Mouse (Mus musculus) embryonic facial prominence, embryonic 12.5 days (tissue): Measurements from ENCODE around the gene Dip2c. TPM values are rescaled to one million over a fixed set of nuclear protein-coding genes. Genes with fewer than 3 reads are reported as not detected.

Experiments used
- ATAC-seq: fragments of 200-750 bp; cut with Nextera tagmentation; 2 replicates; pipeline ENCODE4 v1.8.0; 2017; ENCODE audit not compliant: insufficient number of reproducible peaks, insufficient read depth, low FRiP score, low TSS enrichment
- H3K27ac ChIP-seq: fragments of 300-500 bp; sonication (generic); 2 replicates; pipeline ENCODE4 v1.5.1; 2016; ENCODE audit warnings: mild to moderate bottlenecking
- H3K27me3 ChIP-seq: fragments of 300-500 bp; sonication (generic); 2 replicates; pipeline ENCODE4 v1.6.1; 2016; ENCODE audit warnings: mild to moderate bottlenecking, moderate library complexity
- H3K36me3 ChIP-seq: fragments of 300-500 bp; sonication (generic); 2 replicates; pipeline ENCODE4 v1.6.1; 2016; ENCODE audit warnings: mild to moderate bottlenecking
- H3K4me1 ChIP-seq: fragments of 300-500 bp; sonication (generic); 2 replicates; pipeline ENCODE4 v1.6.1; 2016
- H3K4me2 ChIP-seq: fragments of 300-500 bp; sonication (generic); replicated peaks from 2 replicates; pipeline ENCODE4 v1.6.1; 2016; ENCODE audit warnings: mild to moderate bottlenecking, moderate library complexity
- H3K4me3 ChIP-seq: fragments of 300-500 bp; sonication (generic); 2 replicates; pipeline ENCODE4 v1.5.1; 2016; ENCODE audit warnings: mild to moderate bottlenecking
- H3K9ac ChIP-seq: fragments of 300-500 bp; sonication (generic); 2 replicates; pipeline ENCODE4 v1.6.1; 2016; ENCODE audit warnings: mild to moderate bottlenecking, moderate library complexity
- H3K9me3 ChIP-seq: fragments of 300-500 bp; sonication (generic); 2 replicates; pipeline ENCODE4 v1.6.1; 2016; ENCODE audit warnings: mild to moderate bottlenecking, moderate library complexity
- WGBS: fragments of 180-500 bp; shearing (Covaris S2); methylation state at CpG from one replicate; pipeline ENCODE4 v1.1.7; 2016; 5-methylcytosine and 5-hydroxymethylcytosine counted together
- polyA plus RNA-seq: library from polyadenylated mRNA; unstranded; fragments of >200 nt; fragmentation: Nextera tagmentation; extraction: Ambion mirVana; gene quantifications from 2 replicates; pipeline ENCODE4 v1.2.1, GENCODE M21; 2016

Gene Dip2c
- polyA plus RNA-seq, 1 experiment from 2014 or later: 8.6 TPM

DNA sequence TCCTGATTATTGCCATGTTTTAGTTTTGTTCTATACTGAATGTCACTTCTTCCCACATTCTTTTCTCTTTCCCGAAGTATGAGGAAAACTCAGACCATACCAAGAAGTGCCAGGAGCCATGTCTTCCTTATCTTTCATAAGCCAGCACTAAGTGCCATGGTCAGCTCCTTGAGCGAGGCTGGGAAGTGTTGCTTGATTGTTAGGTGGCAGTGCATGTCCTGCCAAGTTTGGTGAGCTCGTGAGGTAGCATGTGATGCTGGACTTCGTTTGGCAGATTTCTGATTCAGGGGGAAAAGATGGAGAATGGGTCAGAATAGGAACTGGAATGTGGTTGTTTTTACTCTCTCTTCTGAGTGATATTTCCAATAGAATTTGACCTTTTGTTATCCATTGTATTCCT is 150.5 kb downstream of the Dip2c start:
- Histone ChIP-seq H3K36me3 (no peaks in the 10 kb centered on the region), H3K27me3 (no peaks in the 10 kb centered on the region), H3K9me3 (no peaks in the 10 kb centered on the region), H3K4me3 (no peak overlapping the region), H3K4me1 (no peaks in the 10 kb centered on the region), H3K4me2 (no peak overlapping the region), H3K27ac (no peak overlapping the region), H3K9ac (no peak overlapping the region)
- 78% methylated on average over 4 of the region's 4 CpGs for WGBS
- ATAC-seq: no peak

DNA sequence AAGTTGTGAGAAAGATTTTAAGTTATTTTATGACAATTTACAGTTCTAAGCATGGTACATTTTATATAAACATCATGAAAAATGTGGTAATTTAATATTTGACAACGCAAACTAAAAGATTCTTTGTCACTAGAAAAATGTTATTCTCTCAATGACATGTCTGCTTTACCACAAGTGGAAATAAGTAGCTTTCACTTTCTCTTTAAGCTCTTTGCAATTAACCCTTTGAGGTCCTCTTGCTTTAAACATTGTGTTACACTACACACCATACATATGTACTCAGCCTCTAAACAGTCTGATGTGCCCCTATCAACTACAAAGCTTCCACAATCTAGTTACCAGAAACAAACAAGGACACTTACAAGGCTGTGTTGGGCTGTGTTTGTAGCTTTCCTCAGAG is 153.6 kb downstream of the Dip2c start:
- no peaks in the 10 kb centered on the region for H3K36me3 ChIP-seq
- H3K4me3 ChIP-seq: no peak overlapping the region
- H3K9ac ChIP-seq: no peak overlapping the region
- H3K27ac ChIP-seq: no peak overlapping the region
- no peaks in the 10 kb centered on the region for H3K27me3 ChIP-seq
- no peaks in the 10 kb centered on the region for H3K4me1 ChIP-seq
- no peaks in the 10 kb centered on the region for H3K9me3 ChIP-seq
- WGBS: 88% methylated on average over 1 of the region's 1 CpGs
- no peak for ATAC-seq
- H3K4me2 ChIP-seq: no peak overlapping the region

DNA sequence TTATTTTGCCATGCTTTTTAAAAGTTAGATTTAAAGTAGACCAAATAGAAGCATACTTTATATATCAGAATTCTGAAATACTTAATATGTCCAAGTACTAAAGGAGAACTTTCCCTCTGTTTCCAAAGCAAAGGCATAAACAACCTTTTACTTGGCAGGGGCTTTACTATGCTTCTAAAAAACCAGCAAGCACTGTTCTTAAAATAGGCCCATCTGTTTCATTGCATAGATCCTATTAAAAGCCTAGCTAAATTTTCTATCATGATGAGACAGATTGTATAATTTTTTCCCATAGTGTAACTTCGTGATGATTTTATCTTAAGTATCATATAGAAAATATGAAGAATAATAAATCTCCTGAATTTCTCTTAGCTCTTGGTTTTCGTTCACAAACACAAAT is 154.4 kb downstream of the Dip2c start:
- H3K27ac ChIP-seq: no peak overlapping the region
- no peak overlapping the region for H3K9ac ChIP-seq
- H3K27me3 ChIP-seq: no peaks in the 10 kb centered on the region
- no peak overlapping the region for H3K4me3 ChIP-seq
- H3K36me3 ChIP-seq: no peaks in the 10 kb centered on the region
- ATAC-seq: no peak
- WGBS: 93% methylated on average over 2 of the region's 2 CpGs
- H3K4me2 ChIP-seq: no peak overlapping the region
- H3K4me1 ChIP-seq: no peaks in the 10 kb centered on the region
- no peaks in the 10 kb centered on the region for H3K9me3 ChIP-seq

DNA sequence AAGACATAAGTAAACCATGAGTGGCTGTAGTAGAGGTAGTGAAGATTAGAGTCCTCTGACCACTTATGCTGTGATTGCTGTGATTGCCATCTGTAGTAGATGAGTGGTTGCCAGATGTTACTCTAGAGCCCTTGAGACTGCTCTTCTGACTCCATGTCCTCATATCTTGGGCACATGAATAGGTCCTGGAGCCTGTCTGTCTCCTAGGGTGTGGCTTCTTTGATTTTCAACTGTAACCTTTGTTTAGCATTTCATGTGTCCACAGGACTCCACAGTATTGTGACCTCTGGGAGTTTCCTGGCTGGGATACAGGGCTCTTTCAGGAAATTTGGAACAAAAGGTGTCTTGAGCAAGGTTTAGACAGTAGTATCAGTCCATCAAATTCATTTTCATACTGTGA is 155.1 kb downstream of the Dip2c start:
- no peak overlapping the region for H3K4me2 ChIP-seq
- H3K4me1 ChIP-seq: no peaks in the 10 kb centered on the region
- no peaks in the 10 kb centered on the region for H3K27me3 ChIP-seq
- ATAC-seq: no peak
- no peak overlapping the region for H3K4me3 ChIP-seq
- H3K27ac ChIP-seq: no peak overlapping the region
- H3K9ac ChIP-seq: no peak overlapping the region
- H3K36me3 ChIP-seq: no peaks in the 10 kb centered on the region
- no peaks in the 10 kb centered on the region for H3K9me3 ChIP-seq

DNA sequence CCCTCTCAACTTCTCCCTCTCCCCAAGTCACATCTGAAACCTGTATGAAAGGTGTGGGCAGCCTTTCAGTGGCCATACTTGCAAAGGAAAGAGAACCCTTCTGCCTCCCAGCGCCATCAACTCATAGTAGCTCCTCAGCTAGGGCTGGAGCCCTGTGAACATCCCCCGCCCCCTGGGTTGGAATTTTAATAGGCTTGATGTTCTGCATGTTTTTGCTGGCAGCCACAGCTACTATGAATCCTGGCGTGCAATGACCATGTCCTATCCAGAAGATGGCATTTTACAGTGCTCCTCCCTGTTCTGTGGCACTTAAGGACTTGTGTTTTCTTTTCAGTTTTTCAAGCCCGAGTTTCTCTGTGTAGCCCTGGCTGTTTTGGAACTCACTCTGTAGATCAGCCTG is 166.7 kb downstream of the Dip2c start:
- no peak overlapping the region for H3K9ac ChIP-seq
- no peak overlapping the region for H3K4me2 ChIP-seq
- no peaks in the 10 kb centered on the region for H3K36me3 ChIP-seq
- no peaks in the 10 kb centered on the region for H3K4me1 ChIP-seq
- no peaks in the 10 kb centered on the region for H3K9me3 ChIP-seq
- H3K27me3 ChIP-seq: no peaks in the 10 kb centered on the region
- no peak for ATAC-seq
- H3K4me3 ChIP-seq: no peak overlapping the region
- WGBS: 81% methylated on average over 4 of the region's 4 CpGs
- H3K27ac ChIP-seq: no peak overlapping the region

DNA sequence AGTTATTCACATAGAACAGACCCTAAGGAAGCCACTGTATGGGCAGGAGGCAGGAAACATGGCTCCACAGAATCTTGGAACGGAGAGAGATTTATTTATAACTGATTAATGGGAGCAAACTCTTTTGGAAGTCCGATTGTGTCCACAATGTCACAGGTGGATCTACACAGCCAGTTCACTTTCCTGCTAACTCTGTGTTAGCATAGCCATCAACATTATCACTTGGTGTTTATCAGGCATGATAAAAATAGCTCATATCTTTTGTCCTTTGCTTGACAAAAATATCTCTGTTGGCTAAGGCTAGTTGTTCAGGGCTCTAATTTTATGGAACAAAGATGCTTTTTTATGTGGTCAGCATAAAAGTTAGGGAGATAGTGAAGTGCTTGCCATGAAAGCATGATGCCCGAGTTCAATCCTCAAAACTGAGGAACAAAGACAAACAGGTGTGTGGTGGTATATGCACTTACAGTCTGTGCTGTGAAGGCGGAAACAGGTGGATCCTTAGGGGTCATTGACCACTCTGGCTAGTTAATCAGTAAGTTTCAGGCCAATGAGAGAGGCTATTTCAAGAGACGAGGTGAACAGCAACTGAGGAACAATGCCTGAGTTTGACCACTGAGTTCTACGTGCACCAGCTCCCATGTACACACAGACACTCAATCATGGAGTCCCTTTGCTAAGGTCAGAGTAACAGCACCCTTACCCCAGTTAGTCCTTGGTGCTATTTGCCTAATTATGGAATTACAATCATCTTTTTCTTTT is 169.4 kb downstream of the Dip2c start:
- no peak overlapping the region for H3K27ac ChIP-seq
- WGBS: 88% methylated on average over 6 of the region's 6 CpGs
- H3K9me3 ChIP-seq: no peaks in the 10 kb centered on the region
- ATAC-seq: no peak
- H3K4me2 ChIP-seq: no peak overlapping the region
- H3K9ac ChIP-seq: no peak overlapping the region
- H3K27me3 ChIP-seq: no peaks in the 10 kb centered on the region
- no peaks in the 10 kb centered on the region for H3K4me1 ChIP-seq
- H3K4me3 ChIP-seq: no peak overlapping the region
- H3K36me3 ChIP-seq: no peaks in the 10 kb centered on the region

DNA sequence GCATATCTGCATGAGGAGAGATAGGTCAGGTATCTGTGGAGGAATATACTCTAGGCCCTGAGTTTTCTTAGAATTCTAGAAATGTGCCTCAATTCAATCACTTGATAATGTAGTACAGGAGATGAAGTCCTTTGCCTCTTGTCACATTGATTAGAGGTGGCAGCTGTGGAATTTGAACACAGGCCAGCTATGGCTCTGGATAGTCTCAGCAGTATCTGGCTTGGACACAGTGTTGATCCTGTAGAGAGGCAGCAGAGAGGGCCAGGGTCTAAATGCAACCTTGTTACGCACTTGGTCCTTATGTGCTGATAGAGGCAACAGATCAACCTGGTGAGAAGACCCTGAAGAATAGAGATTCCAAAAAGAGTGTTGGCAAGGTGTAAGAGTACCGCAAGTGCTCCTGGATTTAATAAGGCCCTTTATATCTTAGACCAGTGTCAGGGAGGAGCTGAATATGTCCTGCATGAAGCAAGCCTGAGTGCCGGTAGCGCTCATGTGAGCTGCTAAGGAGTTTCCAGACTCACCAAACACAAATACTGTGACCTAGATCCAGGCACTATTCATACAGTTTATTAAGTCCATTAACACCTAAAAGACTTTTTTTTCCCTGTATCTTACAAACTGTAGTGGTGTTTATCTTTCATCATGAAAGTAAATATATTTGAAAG is 170.3 kb downstream of the Dip2c start:
- Histone ChIP-seq H3K4me3 (no peak overlapping the region), H3K27ac (no peak overlapping the region), H3K27me3 (no peaks in the 10 kb centered on the region), H3K4me1 (no peaks in the 10 kb centered on the region), H3K36me3 (no peaks in the 10 kb centered on the region), H3K4me2 (no peak overlapping the region), H3K9me3 (no peaks in the 10 kb centered on the region), H3K9ac (no peak overlapping the region)
- ATAC-seq: no peak
- WGBS: 90% methylated on average over 4 of the region's 4 CpGs

DNA sequence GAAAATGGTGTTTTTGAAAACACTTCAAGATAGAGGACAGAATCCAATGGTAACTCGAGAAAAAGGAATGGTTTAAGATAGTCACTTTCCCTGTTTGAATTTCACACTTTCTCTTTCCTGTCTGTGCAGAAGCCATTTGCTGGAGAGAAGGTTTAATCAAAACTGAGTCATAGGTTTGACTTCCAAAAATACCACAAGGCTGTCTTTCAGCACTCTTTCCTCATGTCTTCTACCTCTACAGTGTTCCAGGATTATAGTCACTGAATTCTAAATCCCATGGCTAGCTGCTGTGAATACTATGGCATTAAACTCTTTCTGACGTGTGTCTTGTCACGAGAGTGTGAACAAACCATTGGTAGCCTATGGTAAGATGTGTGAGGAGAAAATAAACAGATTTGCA is 173.9 kb downstream of the Dip2c start:
- 84% methylated on average over 3 of the region's 3 CpGs for WGBS
- Histone ChIP-seq H3K4me1 (no peaks in the 10 kb centered on the region), H3K36me3 (no peaks in the 10 kb centered on the region), H3K9ac (no peak overlapping the region), H3K4me2 (no peak overlapping the region), H3K27me3 (no peaks in the 10 kb centered on the region), H3K9me3 (no peaks in the 10 kb centered on the region), H3K27ac (no peak overlapping the region), H3K4me3 (no peak overlapping the region)
- ATAC-seq: no peak

DNA sequence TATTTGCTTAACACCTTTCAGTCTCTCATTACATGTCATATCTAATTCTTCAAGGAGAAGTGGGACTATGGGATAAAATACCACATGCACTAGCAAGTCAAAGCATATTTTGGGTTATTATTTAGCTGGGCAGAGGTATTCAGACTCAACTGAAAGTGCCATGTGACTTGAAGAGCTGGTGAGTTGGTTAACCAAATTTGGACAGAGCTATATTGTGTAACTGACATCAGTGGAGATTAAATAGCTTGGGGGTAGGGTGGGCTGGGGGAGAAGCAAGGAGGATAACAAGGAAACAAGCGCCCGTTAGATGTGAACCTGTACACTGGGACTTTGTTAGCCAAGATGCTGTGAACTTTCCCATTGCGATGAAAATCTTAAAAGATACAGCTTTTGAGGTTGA is 175.6 kb downstream of the Dip2c start:
- 67% methylated on average over 3 of the region's 3 CpGs for WGBS
- no peaks in the 10 kb centered on the region for H3K9me3 ChIP-seq
- no peak overlapping the region for H3K27ac ChIP-seq
- ATAC-seq: no peak
- H3K27me3 ChIP-seq: no peaks in the 10 kb centered on the region
- H3K9ac ChIP-seq: no peak overlapping the region
- H3K4me3 ChIP-seq: no peak overlapping the region
- no peak overlapping the region for H3K4me2 ChIP-seq
- H3K4me1 ChIP-seq: no peaks in the 10 kb centered on the region
- no peaks in the 10 kb centered on the region for H3K36me3 ChIP-seq

DNA sequence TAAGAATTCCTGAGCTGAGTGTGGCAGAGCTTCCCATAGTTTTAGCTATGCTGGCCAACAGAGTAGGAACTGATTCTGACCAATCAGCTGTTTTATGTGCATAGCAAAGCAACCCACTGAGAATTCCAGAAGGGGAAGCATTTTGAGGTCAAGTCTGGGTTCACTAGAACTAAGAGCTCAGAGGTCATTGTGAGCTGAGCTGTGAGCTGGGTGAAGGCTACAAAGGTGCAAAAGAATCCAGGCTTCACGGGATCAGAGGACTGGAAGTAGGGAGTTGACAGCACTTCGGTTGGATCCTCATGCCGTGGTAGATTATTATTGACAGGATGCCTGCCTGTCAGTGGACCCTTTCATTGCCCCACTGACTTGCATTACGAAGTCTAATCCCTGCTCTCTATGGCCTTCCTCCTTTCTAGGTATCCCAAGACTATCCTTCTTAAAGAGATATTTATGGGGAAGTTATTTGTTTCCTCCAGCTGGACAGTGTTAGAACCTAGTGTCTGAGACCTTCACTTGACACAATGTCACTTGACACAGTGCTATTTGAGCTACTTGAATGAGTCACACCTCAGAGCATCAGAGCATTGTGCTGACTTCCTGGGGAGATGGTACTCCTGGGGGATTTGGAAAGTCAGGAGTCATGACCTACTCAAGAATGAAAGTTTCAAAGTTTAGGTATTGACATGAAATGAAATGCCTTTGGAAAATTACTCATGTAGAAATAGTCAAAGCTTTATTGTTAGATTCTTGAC is 178.3 kb downstream of the Dip2c start:
- WGBS: 56% methylated on average over 4 of the region's 4 CpGs

DNA sequence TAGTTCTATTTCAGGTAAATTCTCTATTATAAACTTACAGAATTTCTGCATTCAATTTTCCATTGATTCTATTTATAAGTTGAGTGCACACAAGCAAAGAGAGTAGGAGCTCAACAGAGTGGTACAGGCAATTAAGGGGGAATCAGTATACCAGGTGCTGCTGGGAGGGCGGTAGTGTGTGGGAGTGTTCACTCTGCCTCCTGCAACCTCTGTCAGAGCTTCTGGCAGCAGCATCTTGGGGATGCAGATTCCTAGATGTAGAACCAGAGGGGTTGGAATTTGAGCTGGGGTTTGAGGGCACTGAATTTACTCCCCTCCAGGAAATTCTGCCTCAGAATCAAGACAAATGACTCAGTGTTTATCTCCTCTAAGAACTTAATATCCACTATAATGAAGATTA is 179.7 kb downstream of the Dip2c start:
- Histone ChIP-seq H3K36me3 (no peaks in the 10 kb centered on the region), H3K4me2 (no peak overlapping the region), H3K27ac (no peak overlapping the region), H3K9me3 (no peaks in the 10 kb centered on the region), H3K4me3 (no peak overlapping the region), H3K27me3 (no peaks in the 10 kb centered on the region), H3K9ac (no peak overlapping the region), H3K4me1 (no peaks in the 10 kb centered on the region)
- 68% methylated on average over 1 of the region's 1 CpGs for WGBS
- ATAC-seq: no peak

More for the DNA sequence above, 178.3 kb downstream of the Dip2c start:
- Histone ChIP-seq H3K27ac (no peak overlapping the region), H3K9ac (no peak overlapping the region), H3K4me3 (no peak overlapping the region), H3K27me3 (no peaks in the 10 kb centered on the region), H3K9me3 (no peaks in the 10 kb centered on the region), H3K4me2 (no peak overlapping the region), H3K36me3 (no peaks in the 10 kb centered on the region), H3K4me1 (no peaks in the 10 kb centered on the region)
- ATAC-seq: no peak
